Mouse (Mus musculus) heart, postnatal 0 days (tissue): ENCODE results near the gene Ppfia4.

Experiments used
- CTCF ChIP-seq: IDR thresholded peaks from 2 replicates; pipeline ENCODE4 v1.5.1; 2016; ENCODE audit warnings: antibody characterized with exemption, control low read depth, low read depth
- EP300 ChIP-seq: IDR thresholded peaks from 2 replicates; pipeline ENCODE4 v1.6.1; 2016; ENCODE audit warnings: antibody characterized with exemption, low read depth

DNA sequence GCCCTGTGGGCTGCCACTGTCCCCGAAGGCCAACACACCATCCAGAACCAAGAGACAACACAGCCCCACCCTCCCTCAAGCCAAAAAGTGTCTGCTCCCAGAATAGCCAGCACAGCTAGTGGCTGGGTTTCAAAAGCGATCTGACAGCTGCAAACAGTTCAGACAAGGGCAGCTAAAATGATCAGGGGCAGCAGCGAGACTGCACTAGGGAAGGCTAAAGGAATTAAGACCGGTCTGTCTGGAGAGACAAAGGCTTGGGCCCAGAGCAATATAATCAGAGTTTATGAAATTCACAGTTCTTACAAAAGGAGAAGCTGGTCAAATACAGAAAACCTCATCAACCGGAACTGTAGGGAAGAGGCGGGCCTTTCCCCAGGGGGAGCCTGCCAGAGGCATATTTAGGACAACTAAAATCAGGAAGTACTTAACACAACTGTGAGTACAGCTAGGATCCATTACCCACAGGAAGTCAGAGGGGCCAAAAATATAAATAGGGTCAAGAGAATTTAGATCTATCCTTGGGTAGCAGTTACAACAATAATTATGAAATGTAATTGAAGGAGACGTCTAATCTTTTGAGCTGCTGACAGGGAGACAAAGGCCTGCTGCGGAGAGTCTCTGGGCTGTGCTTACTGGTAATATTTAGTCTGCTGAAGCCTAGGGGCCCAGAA lies 30.0 kb downstream of the Ppfia4 start:
- TF ChIP-seq EP300 (peak; percentile 21; the same call in 1 of the 2 replicates), CTCF (no peak)
